Mouse (Mus musculus) erythroblast, embryonic 14.5 days (primary cell): ENCODE measurements around the gene Slc35e2.

Experiments
- GATA1 ChIP-seq: IDR thresholded peaks from 2 replicates; pipeline ENCODE4 v1.6.1; 2012; ENCODE audit warnings: low read length, inconsistent platforms, mixed read lengths
- TAL1 ChIP-seq: IDR thresholded peaks from 3 replicates; pipeline ENCODE4 v1.6.1; 2012; ENCODE audit warnings: low read length, inconsistent platforms, mixed read lengths

- TF ChIP-seq TAL1: no peak
- no peak for TF ChIP-seq GATA1
Observed at GRCm38 (mm10) chr4:155660641-155661040, 59.4 kb downstream of the Slc35e2 start.
